Mouse (Mus musculus): ENCODE data around the gene Idnk.

The Idnk gene

GRCm38 (mm10) chr13:58194908-58195307, 37.5 kb downstream of the Idnk start:
- DNase-seq (ENCODE audit: low spot score), result no peak

- DNase-seq (ENCODE audit: low spot score), result no peak
Observed at GRCm38 (mm10) chr13:58197211-58197610, 39.8 kb downstream of the Idnk start.

GRCm38 (mm10) chr13:58197981-58198640, 40.7 kb downstream of the Idnk start:
- no peak for DNase-seq (ENCODE audit: low spot score)

DNA sequence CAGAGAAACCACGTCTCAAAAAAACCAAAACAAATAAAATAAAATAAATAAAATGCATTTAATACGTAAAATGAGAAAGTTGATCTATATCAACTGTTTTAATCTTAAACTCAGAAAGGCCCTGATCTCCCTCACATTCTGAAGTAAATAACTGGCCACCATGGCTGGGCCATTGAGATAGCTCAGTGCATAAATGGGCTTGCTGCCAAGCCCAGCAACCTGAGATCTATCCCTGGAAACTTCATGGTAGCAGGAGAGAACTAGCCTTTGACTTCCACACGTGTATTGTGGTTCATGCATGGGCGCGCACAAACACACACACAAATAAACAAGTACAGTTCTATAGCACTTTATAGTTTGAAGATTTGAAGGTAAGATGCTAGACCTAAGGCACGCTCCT, 43.9 kb downstream of the Idnk start:
- DNase-seq (ENCODE audit: low spot score), result no peak

DNA sequence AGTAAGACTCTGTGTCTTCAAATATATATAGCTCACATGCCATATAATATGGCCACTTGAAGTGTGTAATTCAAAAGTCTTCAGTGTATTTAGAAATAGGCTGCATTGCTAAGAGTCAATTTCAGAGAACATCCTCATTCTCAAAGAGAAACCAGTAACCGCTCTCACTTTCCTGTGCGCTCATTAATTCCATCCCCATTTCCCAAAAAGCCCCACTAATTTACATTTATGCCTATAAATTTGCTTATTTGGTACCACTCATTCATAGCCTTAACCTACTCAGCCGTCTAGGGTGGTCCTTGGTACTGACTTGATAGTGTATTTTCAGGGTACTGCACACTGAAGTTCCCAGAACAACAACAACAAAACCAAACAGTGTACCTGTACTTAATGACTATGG, 44.5 kb downstream of the Idnk start:
- no peak for DNase-seq (ENCODE audit: low spot score)

GRCm38 (mm10) chr13:58202903-58203302, 45.5 kb downstream of the Idnk start:
- no peak for DNase-seq (ENCODE audit: low spot score)

- no peak for DNase-seq (ENCODE audit: low spot score)
Observed at GRCm38 (mm10) chr13:58204202-58204601, 46.8 kb downstream of the Idnk start.

DNA sequence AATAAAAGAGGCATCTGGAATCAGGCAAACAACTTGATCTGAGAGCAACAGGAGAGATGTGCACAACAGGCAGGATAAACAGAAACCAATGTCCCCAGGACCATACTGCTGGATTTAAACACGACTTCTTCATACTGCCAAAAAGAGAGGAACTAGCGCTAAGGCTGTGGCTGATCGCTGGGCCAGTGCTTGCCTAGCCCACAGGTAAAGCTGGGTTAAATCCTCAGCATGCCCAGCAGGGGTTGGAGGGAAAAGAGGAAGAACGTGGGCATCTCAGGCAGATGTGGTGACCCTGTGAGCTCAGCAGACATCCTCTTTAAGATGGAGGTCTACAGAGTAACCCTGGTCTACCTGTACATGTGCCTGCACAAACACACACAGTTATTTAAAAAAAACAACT, 47.5 kb downstream of the Idnk start:
- no peak for DNase-seq (ENCODE audit: low spot score)

DNA sequence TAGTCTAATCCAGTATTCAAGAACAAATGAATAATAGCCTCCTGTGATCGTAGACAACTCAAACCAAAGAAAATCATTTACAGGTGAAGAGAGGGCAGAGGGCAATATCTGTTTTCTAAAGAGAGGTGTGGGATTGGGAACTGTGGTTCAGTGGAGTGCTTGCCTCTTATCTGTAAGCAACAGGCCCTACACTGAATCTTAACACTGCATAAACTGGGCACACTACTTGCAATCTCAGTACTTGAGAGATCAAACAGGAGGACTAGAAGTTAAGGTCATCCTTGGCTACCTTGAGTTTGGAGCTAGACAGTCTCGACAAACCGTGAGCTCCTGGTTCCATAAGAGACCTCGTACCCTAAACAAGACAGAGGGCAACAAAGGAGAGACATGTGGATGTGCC, 48.6 kb downstream of the Idnk start:
- no peak for DNase-seq (ENCODE audit: low spot score)

GRCm38 (mm10) chr13:58210441-58210840, 53.0 kb downstream of the Idnk start:
- DNase-seq (ENCODE audit: low spot score), result no peak

- DNase-seq (ENCODE audit: low spot score), result no peak
Observed at GRCm38 (mm10) chr13:58212530-58212929, 55.1 kb downstream of the Idnk start.

DNA sequence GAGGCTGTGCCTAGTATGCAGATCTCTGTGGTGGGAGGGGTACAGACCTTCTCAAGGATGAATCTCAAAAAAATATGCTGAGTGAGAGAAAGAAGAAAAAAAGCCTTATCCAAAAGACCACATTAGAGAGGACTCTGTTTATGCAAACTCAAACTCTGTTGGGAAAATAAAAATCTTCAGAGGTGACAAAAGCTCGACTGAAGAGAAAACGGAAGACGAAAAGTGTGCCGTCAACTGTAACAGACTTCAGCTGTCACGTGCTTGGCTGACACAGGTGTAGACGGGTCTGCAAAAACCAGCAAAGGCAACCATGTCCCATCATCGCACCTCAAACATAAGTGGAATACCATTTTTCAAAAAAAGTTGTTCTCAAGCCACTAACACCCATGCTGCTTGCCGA, 56.4 kb downstream of the Idnk start:
- no peak for DNase-seq (ENCODE audit: low spot score)

Data from urinary bladder, postnatal 25 days (tissue).